Mouse (Mus musculus) kidney, adult 2 months (tissue): ENCODE data around the gene Ak1.

ENCODE experiments used
- CTCF ChIP-seq: fragments of 200-500 bp; conservative IDR thresholded peaks from 2 replicates; pipeline ENCODE4 v1.5.1; 2011; ENCODE audit warnings: low read depth, mild to moderate bottlenecking, control low read depth, low read length, moderate library complexity, mixed read lengths; ENCODE audit not compliant: insufficient read depth, insufficient read length
- POLR2A ChIP-seq: fragments of 200-500 bp; IDR thresholded peaks from one replicate; pipeline ENCODE4 v1.6.1; 2011; ENCODE audit warnings: low read depth, low read length, control low read depth

DNA sequence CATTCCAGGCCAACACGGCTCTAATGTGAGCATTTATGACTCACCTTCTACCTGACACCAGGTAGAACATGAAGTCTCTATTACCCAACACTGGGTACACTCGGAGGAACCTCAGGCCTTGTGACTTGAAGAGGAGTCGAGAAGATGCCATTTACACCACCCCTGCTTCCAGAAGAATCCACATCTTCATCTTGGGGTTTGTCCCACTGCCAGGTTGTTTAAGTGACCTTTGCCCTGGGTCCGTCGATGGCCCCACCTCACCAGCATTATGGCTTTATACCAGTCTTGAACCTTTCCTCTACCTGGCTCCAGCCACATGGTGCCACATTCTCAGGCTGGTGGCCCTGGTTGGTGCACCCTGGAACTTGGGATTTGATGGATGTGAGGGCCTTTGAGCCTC, 24.3 kb upstream of the Ak1 start:
- TF ChIP-seq CTCF (no peak), POLR2A (no peak)
